Mouse (Mus musculus) brain, embryonic 14.5 days (tissue): ENCODE results near the gene Gm21739. TPM values are rescaled to one million over a fixed set of nuclear protein-coding genes. Genes with fewer than 3 reads are reported as not detected.
"Not testable (repeated sequence)": the region's sequence is repeated elsewhere in the genome, so short reads cannot be mapped to it uniquely, and the experiment has no call there.

Source experiments
- DNase-seq: peaks from one replicate; pipeline ENCODE4 v3.0.0-alpha.2; 2011; ENCODE audit warnings: low read depth
- polyA plus RNA-seq: library from polyadenylated mRNA; depleted of rRNA; stranded (reverse); fragments of >200 nt; gene quantifications from 2 replicates; pipeline ENCODE4 v1.2.3, GENCODE M21; 2012; rRNA removed

Gene Gm21739
- not detected in 2 replicates for polyA plus RNA-seq

- not testable (repeated sequence) for DNase-seq
These were observed at the start of gene Gm21739 for GRCm38 (mm10) chrY:44264344-44264743. Gm21739 (minus strand) TSS chrY:44264444.
